Mouse (Mus musculus) heart, adult 2 months (tissue): ENCODE results near the gene Smarcd3.

Experiments used
- CTCF ChIP-seq: fragments of 200-600 bp; IDR thresholded peaks from 2 replicates; pipeline ENCODE4 v1.8.1; 2022; ENCODE audit warnings: antibody characterized with exemption, mild to moderate bottlenecking, moderate library complexity
- EP300 ChIP-seq: fragments of 200-500 bp; IDR thresholded peaks from 2 replicates; pipeline ENCODE4 v1.6.1; 2011; ENCODE audit warnings: low read depth, low read length, control low read depth; ENCODE audit not compliant: insufficient read depth
- POLR2A ChIP-seq: fragments of 200-500 bp; IDR thresholded peaks from 2 replicates; pipeline ENCODE4 v1.6.1; 2011; ENCODE audit warnings: mild to moderate bottlenecking, low read depth, low read length, control low read depth; ENCODE audit not compliant: insufficient read depth

GRCm38 (mm10) chr5:24612302-24612649, 11.9 kb downstream of the Smarcd3 start:
- TF ChIP-seq CTCF, result no peak; the same call in 1 of the 2 replicates
- no peak for TF ChIP-seq POLR2A
- TF ChIP-seq EP300, result no peak
